Mouse (Mus musculus) kidney, embryonic 16.5 days (tissue): Measurements from ENCODE around the gene Pycr2. TPM values are rescaled to one million over a fixed set of nuclear protein-coding genes. Genes with fewer than 3 reads are reported as not detected.

Source experiments
- ATAC-seq: fragments of 200-750 bp; cut with Nextera tagmentation; 2 replicates; pipeline ENCODE4 v1.8.0; 2017; ENCODE audit warnings: moderate TSS enrichment; ENCODE audit not compliant: low FRiP score, low TSS enrichment
- H3K27ac ChIP-seq: fragments of 300-500 bp; sonication (generic); 2 replicates; pipeline ENCODE4 v1.5.1; 2014; ENCODE audit warnings: low read length
- H3K27me3 ChIP-seq: fragments of 300-500 bp; sonication (generic); 2 replicates; pipeline ENCODE4 v1.6.1; 2014; ENCODE audit warnings: low read length, control low read depth, mixed read lengths; ENCODE audit not compliant: insufficient read depth
- H3K36me3 ChIP-seq: fragments of 300-500 bp; sonication (generic); 2 replicates; pipeline ENCODE4 v1.6.1; 2014; ENCODE audit warnings: low read length, control low read depth, mixed read lengths; ENCODE audit not compliant: insufficient read depth
- H3K4me1 ChIP-seq: fragments of 300-500 bp; sonication (generic); 2 replicates; pipeline ENCODE4 v1.6.1; 2014; ENCODE audit warnings: low read length, control low read depth, mixed read lengths; ENCODE audit not compliant: insufficient read depth
- H3K4me2 ChIP-seq: fragments of 300-500 bp; sonication (generic); replicated peaks from 2 replicates; pipeline ENCODE4 v1.6.1; 2014; ENCODE audit warnings: low read depth, low read length
- H3K4me3 ChIP-seq: fragments of 300-500 bp; sonication (generic); 2 replicates; pipeline ENCODE4 v1.5.1; 2014; ENCODE audit warnings: mild to moderate bottlenecking, low read length
- H3K9ac ChIP-seq: fragments of 300-500 bp; sonication (generic); replicated peaks from 2 replicates; pipeline ENCODE4 v1.6.1; 2014; ENCODE audit warnings: low read length
- H3K9me3 ChIP-seq: fragments of 300-500 bp; sonication (generic); 2 replicates; pipeline ENCODE4 v1.6.1; 2016; ENCODE audit warnings: low read length, control low read depth
- WGBS: fragments of 180-500 bp; shearing (Covaris S2); extraction: QIAGEN DNeasy Blood & Tissue Kit; methylation state at CpG from one replicate; pipeline ENCODE4 v1.1.7; 2014; 5-methylcytosine and 5-hydroxymethylcytosine counted together
- polyA plus RNA-seq: library from polyadenylated mRNA; unstranded; fragments of >200 nt; fragmentation: Nextera tagmentation; extraction: Ambion mirVana; gene quantifications from 2 replicates; pipeline ENCODE4 v1.2.1, GENCODE M21; 2015

Pycr2 gene
- polyA plus RNA-seq, 1 experiment from 2014 or later = 111 TPM

GRCm38 (mm10) chr1:180903666-180904038, 441 bp upstream of the Pycr2 start:
- H3K4me2 ChIP-seq = peak overlapping the region; percentile 89
- peaks cover 18% of the 10 kb centered on the region for H3K4me1 ChIP-seq
- no peaks in the 10 kb centered on the region for H3K27me3 ChIP-seq
- H3K4me3 ChIP-seq = peak overlapping the region; percentile 88
- 20% methylated on average over 10 of the region's 10 CpGs for WGBS
- peak; percentile 54; the same call in 1 of the 2 replicates for ATAC-seq
- H3K27ac ChIP-seq = peak overlapping the region; percentile 94
- H3K9me3 ChIP-seq = no peaks in the 10 kb centered on the region
- H3K36me3 ChIP-seq = peaks cover 27% of the 10 kb centered on the region
- peak overlapping the region; percentile 69 for H3K9ac ChIP-seq

- H3K4me3 ChIP-seq = peak overlapping the region; percentile 88
- H3K36me3 ChIP-seq = peaks cover 29% of the 10 kb centered on the region
- H3K9me3 ChIP-seq = no peaks in the 10 kb centered on the region
- WGBS = 1% methylated on average over 5 of the region's 5 CpGs
- peaks cover 18% of the 10 kb centered on the region for H3K4me1 ChIP-seq
- peak overlapping the region; percentile 92 for H3K9ac ChIP-seq
- no peaks in the 10 kb centered on the region for H3K27me3 ChIP-seq
- H3K27ac ChIP-seq = peak overlapping the region; percentile 86; the same call in 1 of the 2 replicates
- no peak for ATAC-seq
- peak overlapping the region; percentile 89 for H3K4me2 ChIP-seq
These were observed 655 bp downstream of the Pycr2 start for GRCm38 (mm10) chr1:180904815-180905080.

GRCm38 (mm10) chr1:180905307-180905706, 1.2 kb downstream of the Pycr2 start:
- H3K4me1 ChIP-seq = peaks cover 18% of the 10 kb centered on the region
- no peaks in the 10 kb centered on the region for H3K27me3 ChIP-seq
- H3K9me3 ChIP-seq = no peaks in the 10 kb centered on the region
- H3K27ac ChIP-seq = no peak overlapping the region
- 66% methylated on average over 6 of the region's 6 CpGs for WGBS
- peak overlapping the region; percentile 92 for H3K9ac ChIP-seq
- H3K36me3 ChIP-seq = peaks cover 29% of the 10 kb centered on the region
- no peak for ATAC-seq
- peak overlapping the region; percentile 89 for H3K4me2 ChIP-seq
- peak overlapping the region; percentile 88 for H3K4me3 ChIP-seq

GRCm38 (mm10) chr1:180905876-180906275, 1.8 kb downstream of the Pycr2 start:
- Histone ChIP-seq H3K4me3 (no peak overlapping the region), H3K4me1 (peaks cover 18% of the 10 kb centered on the region), H3K27me3 (no peaks in the 10 kb centered on the region), H3K4me2 (no peak overlapping the region; the same call in 1 of the 2 replicates), H3K9ac (no peak overlapping the region), H3K36me3 (peaks cover 29% of the 10 kb centered on the region), H3K27ac (no peak overlapping the region), H3K9me3 (no peaks in the 10 kb centered on the region)
- no peak for ATAC-seq
- WGBS = 92% methylated on average over 17 of the region's 17 CpGs

- H3K27me3 ChIP-seq = no peaks in the 10 kb centered on the region
- H3K4me1 ChIP-seq = peaks cover 18% of the 10 kb centered on the region
- H3K27ac ChIP-seq = no peak overlapping the region
- no peak overlapping the region for H3K9ac ChIP-seq
- no peak overlapping the region for H3K4me2 ChIP-seq
- no peak overlapping the region for H3K4me3 ChIP-seq
- peaks cover 29% of the 10 kb centered on the region for H3K36me3 ChIP-seq
- WGBS = 92% methylated on average over 24 of the region's 24 CpGs
- no peaks in the 10 kb centered on the region for H3K9me3 ChIP-seq
- no peak for ATAC-seq
These were observed 2.5 kb downstream of the Pycr2 start for GRCm38 (mm10) chr1:180906461-180907147.

GRCm38 (mm10) chr1:180911138-180911537, 7.0 kb downstream of the Pycr2 start:
- no peaks in the 10 kb centered on the region for H3K27me3 ChIP-seq
- no peak overlapping the region for H3K27ac ChIP-seq
- no peaks in the 10 kb centered on the region for H3K4me1 ChIP-seq
- ATAC-seq = no peak
- H3K4me3 ChIP-seq = no peak overlapping the region
- H3K36me3 ChIP-seq = peaks cover 26% of the 10 kb centered on the region
- H3K9me3 ChIP-seq = no peaks in the 10 kb centered on the region
- H3K9ac ChIP-seq = no peak overlapping the region
- WGBS = 51% methylated on average over 8 of the region's 8 CpGs
- no peak overlapping the region for H3K4me2 ChIP-seq

- 43% methylated on average over 19 of the region's 20 CpGs for WGBS
- H3K4me1 ChIP-seq = no peaks in the 10 kb centered on the region
- H3K27me3 ChIP-seq = no peaks in the 10 kb centered on the region
- no peak overlapping the region for H3K4me3 ChIP-seq
- peaks cover 21% of the 10 kb centered on the region for H3K36me3 ChIP-seq
- H3K9ac ChIP-seq = no peak overlapping the region
- 0 out of 2 replicates have a peak overlapping the region, but pooled peaks have one; percentile 13 for H3K4me2 ChIP-seq
- H3K27ac ChIP-seq = no peak overlapping the region
- no peak for ATAC-seq
- H3K9me3 ChIP-seq = no peaks in the 10 kb centered on the region
These were observed 7.7 kb downstream of the Pycr2 start for GRCm38 (mm10) chr1:180911653-180912287.

- Histone ChIP-seq H3K36me3 (peaks cover 11% of the 10 kb centered on the region), H3K27me3 (no peaks in the 10 kb centered on the region), H3K9me3 (no peaks in the 10 kb centered on the region), H3K27ac (no peak overlapping the region), H3K4me2 (no peak overlapping the region), H3K4me1 (no peaks in the 10 kb centered on the region), H3K4me3 (no peak overlapping the region), H3K9ac (no peak overlapping the region)
- no peak for ATAC-seq
- 72% methylated on average over 5 of the region's 5 CpGs for WGBS
These were observed 8.7 kb downstream of the Pycr2 start for GRCm38 (mm10) chr1:180912792-180913191.

- Histone ChIP-seq H3K4me3 (no peak overlapping the region), H3K36me3 (0 out of 2 replicates have a peak, but pooled peaks cover under 1% of the 10 kb centered on the region), H3K4me2 (no peak overlapping the region), H3K4me1 (no peaks in the 10 kb centered on the region), H3K9me3 (no peaks in the 10 kb centered on the region), H3K9ac (no peak overlapping the region), H3K27me3 (no peaks in the 10 kb centered on the region), H3K27ac (no peak overlapping the region)
- WGBS = 62% methylated on average over 4 of the region's 4 CpGs
- no peak for ATAC-seq
These were observed 9.7 kb downstream of the Pycr2 start for GRCm38 (mm10) chr1:180913797-180914196.

- H3K36me3 ChIP-seq = no peaks in the 10 kb centered on the region
- no peaks in the 10 kb centered on the region for H3K27me3 ChIP-seq
- H3K27ac ChIP-seq = no peak overlapping the region
- no peak overlapping the region for H3K9ac ChIP-seq
- no peak for ATAC-seq
- no peak overlapping the region for H3K4me2 ChIP-seq
- H3K9me3 ChIP-seq = no peaks in the 10 kb centered on the region
- H3K4me3 ChIP-seq = no peak overlapping the region
- 88% methylated on average over 11 of the region's 11 CpGs for WGBS
- H3K4me1 ChIP-seq = no peaks in the 10 kb centered on the region
These were observed 12.3 kb downstream of the Pycr2 start for GRCm38 (mm10) chr1:180916425-180916824.
